Mouse (Mus musculus) inflammation-experienced regulatory T-cells, adult 16 weeks (primary cell): Measurements from ENCODE around the gene Sult6b1. TPM values are rescaled to one million over a fixed set of nuclear protein-coding genes. Genes with fewer than 3 reads are reported as not detected.

Experiments
- polyA plus RNA-seq: library from polyadenylated mRNA; unstranded; fragments of 100-300 nt; shearing (Covaris generic); gene quantifications from one replicate; pipeline ENCODE4 v1.2.1, GENCODE M21; 2017

The Sult6b1 gene
- 0.48 TPM for polyA plus RNA-seq

GRCm38 (mm10) chr17:78906892-78907291 is at the start of gene Sult6b1:
Gene Sult6b1 (minus strand): TSS chr17:78906992.

DNA sequence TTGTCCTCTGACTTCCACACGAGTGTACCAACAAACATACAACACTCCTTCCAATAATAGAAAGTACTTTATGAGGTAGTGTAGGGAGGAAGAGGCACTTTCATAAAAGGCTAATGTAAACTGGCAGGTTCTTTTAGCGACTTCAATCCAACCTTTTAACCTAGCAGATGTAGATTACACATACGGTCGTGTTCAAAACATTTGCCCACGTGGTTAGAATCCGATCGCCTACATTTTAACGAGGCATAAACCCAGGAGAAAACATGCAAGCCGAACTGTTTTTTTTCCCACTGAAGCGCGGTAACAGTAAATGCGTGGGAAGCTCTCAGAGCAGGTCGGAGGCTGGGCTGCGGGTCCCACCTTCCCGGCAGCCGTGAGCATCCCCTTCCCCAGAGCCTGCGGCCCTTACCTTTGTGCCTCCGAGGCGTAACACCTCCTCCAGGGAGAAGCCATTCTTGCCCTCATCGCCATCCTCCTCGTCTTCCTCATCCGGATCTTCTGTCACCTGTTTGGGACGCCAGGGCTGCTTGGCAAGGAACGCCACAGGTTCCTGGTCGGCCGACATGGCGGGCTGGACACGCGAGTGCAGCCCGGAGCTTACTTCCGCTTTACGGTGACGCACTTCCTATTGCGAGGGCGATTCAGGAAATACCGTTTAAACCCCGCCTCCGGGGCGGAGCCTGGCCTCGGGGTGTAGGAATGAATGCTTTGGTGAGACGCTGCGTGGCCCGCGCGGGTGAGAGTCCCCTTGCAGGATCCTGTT is 29.9 kb upstream of the Sult6b1 start, which contains the start of the genes Cebpz and Ndufaf7:
Gene Cebpz, minus strand, starts transcription at position 601 of the 763 bp plus-strand sequence.
Gene Ndufaf7, plus strand, starts transcription at position 671 of the 763 bp plus-strand sequence.

DNA sequence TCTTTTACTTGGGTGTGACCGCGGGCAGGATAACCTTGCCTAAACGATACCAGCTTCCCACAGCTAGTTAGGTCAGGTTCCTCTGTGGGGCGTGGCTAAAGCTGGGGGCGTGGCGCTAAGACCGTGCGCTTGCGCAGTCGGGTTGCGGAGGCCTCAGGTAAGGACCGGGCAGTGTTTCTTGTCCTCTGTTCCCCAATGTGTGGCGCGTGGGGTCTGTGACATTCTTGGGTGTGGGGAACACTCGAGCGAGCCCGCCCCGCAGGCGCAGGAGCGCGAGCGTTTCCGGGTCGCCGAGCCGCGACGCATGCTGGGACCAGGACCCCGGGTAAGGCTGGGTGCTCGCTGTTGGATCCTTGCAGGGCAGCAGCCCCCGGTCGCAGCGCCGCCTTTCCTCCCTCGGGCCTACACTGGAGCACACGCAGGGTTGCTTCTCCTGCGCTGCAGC is 9.6 kb upstream of the Sult6b1 start, which contains the start of gene Cebpzos:
Gene Cebpzos, plus strand, starts transcription at position 132 of the 445 bp plus-strand sequence.

GRCm38 (mm10) chr17:78882401-78883112 is 24.2 kb downstream of the Sult6b1 start, which contains the start of gene Eif2ak2:
Gene Eif2ak2 (minus strand): TSS chr17:78882573.

DNA sequence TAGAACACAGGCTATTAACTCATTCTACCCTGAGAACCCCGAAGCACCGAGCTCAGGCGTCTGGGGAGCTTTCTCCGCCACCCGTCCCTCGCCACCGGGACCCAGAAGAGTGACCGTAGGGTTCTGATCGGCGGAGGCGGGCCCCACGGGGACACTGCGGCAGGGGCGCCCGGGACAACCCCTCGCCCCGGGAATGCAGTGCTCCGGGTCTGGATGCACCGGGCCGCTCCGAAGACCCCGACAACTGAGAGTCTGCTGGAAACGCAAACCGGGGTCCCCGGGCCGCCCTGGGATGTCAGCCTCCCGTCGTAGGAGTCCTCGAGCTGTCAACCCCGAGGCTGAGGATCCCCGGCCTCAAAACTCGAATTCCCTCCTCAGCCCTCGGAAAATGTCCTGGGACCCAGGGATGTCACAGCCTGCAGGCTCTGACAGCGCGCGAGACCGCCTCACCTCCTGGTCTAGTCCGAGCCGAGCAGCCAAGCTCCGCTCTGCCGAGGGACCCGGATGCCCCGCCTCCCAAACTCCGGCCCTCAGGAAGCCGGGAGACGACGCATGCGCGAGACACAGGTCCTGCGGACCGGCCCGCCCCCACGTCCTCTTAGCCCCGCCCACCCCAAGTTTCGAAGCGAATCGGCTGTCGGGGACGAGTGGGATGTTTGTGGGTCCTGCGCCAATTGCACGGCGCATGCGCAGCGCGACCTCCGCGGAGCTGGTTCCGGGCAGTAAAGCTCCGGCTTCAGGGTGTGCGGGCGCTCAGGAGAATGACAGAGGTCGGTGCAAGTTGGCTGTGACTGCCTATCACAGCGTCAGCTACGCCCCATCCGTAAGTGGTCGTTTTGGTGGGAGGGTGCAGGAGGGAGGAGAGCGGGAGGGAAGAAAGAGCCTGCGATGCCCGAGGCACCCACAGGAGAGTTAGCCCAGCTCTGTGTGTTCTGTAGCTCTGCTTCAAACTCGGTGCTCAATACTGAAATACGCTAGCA is 71.6 kb downstream of the Sult6b1 start, which contains the start of the genes Heatr5b and Gpatch11:
Gene Heatr5b, minus strand, starts transcription at position 509 of the 980 bp plus-strand sequence.
Gene Gpatch11, plus strand, starts transcription at position 712 of the 980 bp plus-strand sequence.

Other genes with a start within 250 kb of the Sult6b1 start
- 11.8 TPM for gene Strn, start 169.8 kb downstream of the Sult6b1 start, polyA plus RNA-seq
- 32.6 TPM for gene Heatr5b, start 71.6 kb downstream of the Sult6b1 start, polyA plus RNA-seq
- 99.6 TPM for gene Gpatch11, start 71.4 kb downstream of the Sult6b1 start, polyA plus RNA-seq
- gene Eif2ak2, start 24.4 kb downstream of the Sult6b1 start, polyA plus RNA-seq: 27.8 TPM
- 74.0 TPM for gene Cebpzos, start 9.5 kb upstream of the Sult6b1 start, polyA plus RNA-seq
- gene Cebpz, start 30.1 kb upstream of the Sult6b1 start, polyA plus RNA-seq: 97.2 TPM
- gene Ndufaf7, start 30.1 kb upstream of the Sult6b1 start, polyA plus RNA-seq: 53.7 TPM
- gene Prkd3, start 113.8 kb upstream of the Sult6b1 start, polyA plus RNA-seq: 15.0 TPM
- gene Qpct, start 144.9 kb upstream of the Sult6b1 start, polyA plus RNA-seq: 1.3 TPM